Mouse (Mus musculus) heart, postnatal 14 days (tissue): ENCODE data around the gene Cul7. TPM values are rescaled to one million over a fixed set of nuclear protein-coding genes. Genes with fewer than 3 reads are reported as not detected.
A peak's percentile ranks its signal among the peaks of the same experiment; 100 is the strongest.

Experiments used
- DNase-seq, 2 experiments: peaks; one replicate each; pipeline ENCODE4 v3.0.0; 2021 to 2022
- intact Hi-C: fragments of 180-260 bp; cut with DNase I; formaldehyde crosslinking; loops from one replicate; pipeline ENCODE4 v1.15.1; 2025
- total RNA-seq, 2 experiments: library from RNA; stranded (reverse); gene quantifications; 2 replicates each; pipeline ENCODE4 v1.2.3; 2021

The Cul7 gene
- total RNA-seq, 2 experiments from 2014 or later: 30.3 to 37.6 TPM

DNA sequence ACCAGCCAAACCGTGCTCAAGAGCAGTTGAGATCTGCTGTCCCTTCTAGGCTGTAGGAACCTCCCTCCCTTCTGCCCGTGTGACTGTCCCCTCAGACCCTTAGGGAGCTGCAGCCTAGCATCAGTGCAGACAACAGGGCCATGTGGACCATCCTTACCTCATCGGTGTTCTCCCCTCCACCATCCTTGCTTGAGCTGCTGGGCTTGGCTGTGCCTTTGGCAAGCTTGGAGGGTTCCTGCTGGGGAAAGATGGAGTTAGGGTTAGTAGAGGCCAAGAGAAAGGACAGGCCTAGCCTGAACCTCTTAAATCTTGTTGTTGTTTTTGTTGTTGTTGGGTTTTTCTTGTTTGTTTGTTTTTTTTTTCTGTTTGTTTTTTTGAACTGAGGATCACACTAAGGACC, 49.8 kb downstream of the Cul7 start:
- DNase-seq: no peak
- intact Hi-C loops: no loop called here

DNA sequence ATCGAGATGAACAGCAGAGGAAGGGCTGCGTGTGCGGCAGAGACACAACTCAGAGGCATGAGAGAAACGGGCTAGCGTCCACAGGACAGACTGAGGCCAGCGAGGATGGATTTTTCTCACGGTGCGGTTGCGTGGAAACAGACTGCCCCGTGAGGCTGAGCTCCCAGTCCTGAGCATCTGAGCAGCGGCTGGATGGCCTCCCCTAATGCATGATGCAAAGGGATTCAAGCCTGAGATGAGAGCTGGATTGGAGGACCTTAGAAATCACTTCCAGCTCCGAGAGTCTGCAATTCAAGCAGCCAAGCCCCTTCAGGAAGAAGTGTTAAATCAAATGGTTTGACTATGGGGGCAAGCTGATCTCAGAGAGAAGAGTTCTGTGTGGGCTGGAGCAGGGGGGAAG, 51.4 kb downstream of the Cul7 start:
- intact Hi-C loops: no loop called here
- DNase-seq: no peak

DNA sequence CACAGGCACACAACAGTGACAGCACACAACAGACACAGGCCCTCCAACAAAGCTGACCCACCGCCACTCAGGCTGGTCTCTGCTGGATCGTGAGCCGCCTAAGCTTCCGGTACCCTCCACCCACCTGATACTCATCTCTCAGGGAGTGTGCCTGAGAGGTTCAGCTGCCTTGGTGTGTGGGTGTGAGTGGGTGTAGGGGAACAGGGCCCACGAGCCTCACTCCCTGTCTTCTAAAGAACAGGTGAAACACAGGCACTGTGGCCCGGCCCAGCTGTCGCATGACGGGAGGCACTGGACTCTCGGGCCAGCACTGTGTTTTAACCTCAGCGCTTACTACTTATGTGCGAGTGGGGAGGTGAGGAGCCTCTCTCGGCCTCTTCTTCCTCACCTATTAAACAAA, 52.0 kb downstream of the Cul7 start:
- intact Hi-C loops: loop anchor here (1.0 kb wide), 1 partner anchor 21 kb away; no protein-coding TSS in a partner anchor
- no peak for DNase-seq

DNA sequence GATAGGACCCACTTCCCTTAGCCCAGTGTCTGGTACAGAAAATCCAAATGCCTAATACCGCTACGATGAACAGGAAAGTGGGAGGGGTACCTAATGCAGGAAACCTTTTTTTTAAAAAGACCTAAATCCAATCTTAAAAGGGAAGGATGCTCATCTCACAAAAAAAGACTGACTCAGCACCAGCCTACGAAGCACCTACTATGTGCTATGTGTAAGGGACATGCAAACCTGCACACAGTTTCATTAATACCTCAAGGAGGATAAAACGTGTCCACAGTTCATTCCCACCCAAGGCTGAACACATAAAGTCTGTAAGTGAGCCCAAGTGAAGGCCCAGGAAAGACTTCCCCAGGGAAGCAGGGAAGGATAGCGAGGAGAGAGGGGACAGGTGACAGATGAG, 52.4 kb downstream of the Cul7 start:
- DNase-seq: no peak
- intact Hi-C loops: loop anchor here (1.0 kb wide), 1 partner anchor 21 kb away; no protein-coding TSS in a partner anchor

DNA sequence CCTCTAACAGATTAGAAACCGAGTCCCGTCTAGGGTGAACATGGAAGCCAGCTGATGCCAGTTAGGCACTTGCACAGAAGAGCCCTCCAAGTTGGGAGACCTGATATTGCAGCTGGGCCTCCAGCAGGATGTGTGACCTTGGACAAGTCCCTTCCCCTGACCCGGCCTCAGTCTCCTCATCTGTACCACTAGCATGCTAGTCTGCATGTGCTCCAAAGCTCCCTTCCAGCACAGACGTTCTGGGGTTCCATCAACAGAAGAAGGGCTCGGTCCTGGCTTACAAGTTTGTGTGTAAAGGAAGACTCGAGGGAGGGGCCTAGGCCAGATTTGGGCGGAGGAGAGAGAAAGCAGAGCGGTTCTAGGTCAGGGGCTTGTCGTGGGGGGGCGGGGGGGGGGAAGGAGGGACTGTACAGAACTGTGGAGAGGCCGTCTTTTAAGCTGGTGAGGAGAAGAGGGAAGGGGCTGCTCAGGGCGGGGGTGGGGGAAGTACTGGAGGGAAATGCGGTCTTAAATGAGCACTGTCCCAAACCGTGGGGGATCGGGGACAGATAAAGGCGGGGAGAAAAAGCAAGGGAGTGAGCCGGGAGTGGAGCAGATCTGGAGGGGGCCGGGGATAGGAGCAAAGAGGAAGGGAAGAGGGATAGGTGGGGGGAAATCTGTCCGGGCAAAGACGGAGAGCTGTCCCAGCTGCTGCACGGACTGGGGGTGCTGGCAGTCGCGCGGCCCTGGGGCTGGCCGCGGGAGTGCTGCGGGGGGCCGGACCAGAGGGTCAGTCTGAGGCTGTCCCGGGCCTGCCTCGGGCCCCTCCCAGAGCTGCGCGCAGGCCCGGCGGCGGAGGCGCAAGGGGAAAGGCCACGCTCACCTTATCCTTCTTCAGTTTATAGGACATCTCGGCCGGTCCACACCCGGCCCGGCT, 54.1 kb downstream of the Cul7 start:
- intact Hi-C loops: no loop called here
- DNase-seq: no peak

DNA sequence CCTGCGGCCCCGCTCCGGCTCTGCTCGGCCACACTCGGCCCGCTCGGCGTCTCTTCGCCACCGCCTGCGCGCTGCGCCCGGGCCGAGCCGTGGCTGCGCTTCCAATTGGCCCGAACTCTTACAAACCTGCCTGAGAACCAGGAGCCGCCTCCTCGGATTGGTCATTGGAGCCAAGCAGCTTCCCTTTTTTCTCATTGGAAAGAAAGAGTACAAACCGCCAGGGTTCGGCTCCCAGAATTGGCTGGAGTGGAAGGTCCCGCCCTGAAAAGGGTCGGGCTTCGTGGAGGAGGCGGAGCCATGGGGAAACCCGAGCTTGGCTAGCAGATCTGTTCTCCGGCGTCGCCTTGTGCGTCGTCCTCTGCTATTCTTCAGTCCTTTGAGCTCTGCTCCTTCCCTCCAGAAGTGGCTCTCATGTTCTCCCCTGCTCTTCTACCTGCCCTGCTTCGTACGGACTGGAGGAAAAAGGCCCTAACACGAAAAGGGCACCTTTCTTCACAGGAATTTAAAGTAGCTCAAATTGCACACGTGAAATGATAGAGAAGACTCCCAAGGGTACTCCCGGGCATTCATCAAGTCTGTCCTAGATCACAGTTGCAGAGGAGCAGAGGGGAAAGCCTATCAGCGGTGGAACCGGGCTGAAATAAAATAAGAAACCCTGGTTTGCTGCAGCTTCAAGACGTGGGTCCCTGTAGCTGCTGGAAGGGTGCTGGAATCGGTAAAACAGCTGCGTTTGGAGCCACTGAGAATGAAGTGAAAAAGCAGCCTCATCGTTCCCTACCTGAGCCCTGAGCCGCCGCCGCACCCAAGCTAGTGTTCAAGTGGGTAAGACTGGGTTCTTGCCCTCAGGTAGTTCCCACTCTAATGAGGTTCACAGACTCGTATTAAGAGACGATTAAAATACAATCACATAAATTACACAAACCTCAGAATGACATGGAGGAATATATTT, 55.0 kb downstream of the Cul7 start, which contains the start of gene Ppp2r5d:
Gene Ppp2r5d, minus strand, starts transcription at position 225 of the 949 bp plus-strand sequence.
- intact Hi-C loops: no loop called here
- DNase-seq: peak; percentile 94 to 97

DNA sequence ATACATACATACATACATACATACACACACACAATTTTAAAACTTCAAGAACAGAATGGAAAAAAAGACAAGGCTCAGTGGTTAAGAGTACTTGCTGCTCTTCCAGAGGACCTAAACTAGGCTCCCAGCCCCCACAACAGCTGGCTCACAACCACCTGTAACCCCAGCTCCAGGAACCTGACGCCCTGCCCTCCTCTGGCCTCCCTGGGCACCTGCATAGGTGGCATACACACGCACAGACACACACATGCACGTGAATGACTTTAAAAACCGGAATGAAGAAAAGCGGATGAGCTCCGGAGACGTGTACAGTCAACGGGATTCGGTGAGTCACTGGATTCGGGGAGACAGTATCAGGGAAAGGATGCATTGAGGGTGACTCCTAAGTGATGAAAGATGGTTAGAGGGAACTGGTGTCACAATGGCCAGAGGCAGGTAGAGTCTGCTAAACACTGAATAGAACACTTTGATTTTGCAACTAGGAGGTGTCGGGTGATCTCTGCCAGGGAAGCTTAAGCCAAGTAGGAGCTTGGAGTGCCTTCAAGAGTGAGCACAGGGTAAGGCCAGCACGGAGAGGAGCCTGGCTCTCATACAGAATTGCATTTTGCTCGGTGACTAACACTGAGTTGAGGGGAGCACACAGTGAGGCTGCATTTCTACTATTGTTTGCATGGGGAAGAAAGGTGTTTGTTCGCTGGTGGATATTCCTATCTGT, 56.4 kb downstream of the Cul7 start:
- intact Hi-C loops: no loop called here
- no peak for DNase-seq

DNA sequence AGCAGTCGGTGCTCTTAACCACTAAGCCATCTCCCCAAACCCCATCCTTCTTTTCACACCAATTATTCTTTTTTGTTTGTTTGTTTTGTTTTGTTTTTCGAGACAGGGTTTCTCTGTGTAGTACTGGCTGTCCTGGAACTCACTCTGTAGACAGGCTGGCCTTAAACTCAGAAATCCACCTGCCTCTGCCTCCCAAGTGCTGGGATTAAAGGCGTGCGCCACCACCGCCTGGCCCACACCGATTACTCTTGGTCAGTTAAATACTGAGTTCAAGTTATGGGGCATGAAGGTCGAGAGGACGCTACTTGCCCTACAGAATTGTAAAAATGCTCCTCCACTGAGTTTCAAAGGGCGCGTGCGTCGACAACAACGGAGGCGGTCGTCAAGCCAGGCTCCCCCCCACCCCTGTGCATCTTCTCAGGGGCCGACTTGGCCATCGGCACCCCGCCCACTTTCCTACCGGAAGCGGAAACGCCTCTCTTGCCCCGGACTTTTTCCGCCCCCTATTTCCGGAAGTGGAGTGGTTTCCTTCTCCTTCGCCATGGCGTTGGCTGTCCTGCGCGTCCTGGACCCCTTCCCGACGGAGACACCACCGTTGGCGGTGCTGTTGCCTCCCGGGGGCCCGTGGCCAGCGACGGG, 60.9 kb downstream of the Cul7 start, which contains the start of gene Pex6:
Gene Pex6, plus strand, starts transcription at position 505 of the 639 bp plus-strand sequence.
- DNase-seq: peak; percentile 92 to 96
- intact Hi-C loops: loop anchor here (5.0 kb wide), 1 partner anchor 59 kb away; the partner anchor contains the start of gene Cul7

DNA sequence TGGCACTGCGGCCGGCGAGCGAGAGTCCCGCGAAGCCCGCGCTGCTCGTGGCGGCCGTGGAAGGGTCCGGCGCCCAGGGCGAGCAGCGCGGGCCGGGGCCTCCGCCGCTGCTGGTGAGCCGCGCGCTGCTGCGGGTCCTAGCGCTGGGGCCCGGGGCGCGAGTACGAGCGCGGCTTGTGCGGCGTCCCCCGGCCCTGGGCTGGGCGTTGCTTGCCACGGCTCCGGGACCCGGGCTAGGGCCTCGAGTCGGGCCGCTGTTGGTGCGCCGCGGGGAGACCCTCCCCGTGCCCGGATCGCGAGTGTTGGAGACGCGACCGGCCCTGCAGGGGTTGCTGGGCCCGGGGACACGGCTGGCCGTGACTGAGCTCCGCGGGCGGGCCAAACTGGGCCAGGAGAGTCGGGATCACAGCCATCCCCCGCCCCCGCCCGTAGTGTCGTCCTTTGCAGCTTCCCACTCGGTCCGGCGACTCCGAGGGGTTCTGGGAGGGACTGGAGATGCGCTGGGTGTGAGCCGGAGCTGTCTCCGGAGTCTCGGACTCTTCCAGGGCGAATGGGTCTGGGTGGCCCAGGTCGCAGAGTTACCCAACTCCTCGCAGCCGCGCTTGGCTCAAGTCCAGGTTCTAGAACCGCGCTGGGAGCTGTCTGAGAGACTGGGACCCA, 61.6 kb downstream of the Cul7 start:
- intact Hi-C loops: loop anchor here (2.0 to 5.0 kb wide), 2 partner anchors 35 to 59 kb away; partner anchors contain the start of gene Cul7
- DNase-seq: peak; percentile 60 to 69

DNA sequence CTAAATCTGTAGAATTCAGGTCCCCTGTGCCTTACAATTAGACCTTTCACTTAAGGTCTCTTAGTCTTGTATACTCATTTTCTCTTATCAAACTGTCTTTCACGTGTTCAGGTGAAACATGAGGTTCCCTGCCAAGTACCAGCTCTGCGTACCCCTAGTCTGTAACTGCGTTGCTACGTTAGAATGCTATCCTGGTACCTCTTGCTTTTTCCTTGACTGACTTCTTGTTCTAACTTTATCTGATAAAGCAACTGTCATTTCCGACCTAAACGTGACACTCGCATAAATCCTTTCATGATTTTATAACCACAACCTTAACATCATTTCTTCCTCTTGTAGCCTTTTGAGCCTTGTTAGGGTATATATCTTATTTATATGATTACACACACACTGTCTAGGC, 62.3 kb downstream of the Cul7 start:
- DNase-seq: no peak
- intact Hi-C loops: loop anchor here (2.0 to 5.0 kb wide), 2 partner anchors 36 to 60 kb away; partner anchors contain the start of gene Cul7

DNA sequence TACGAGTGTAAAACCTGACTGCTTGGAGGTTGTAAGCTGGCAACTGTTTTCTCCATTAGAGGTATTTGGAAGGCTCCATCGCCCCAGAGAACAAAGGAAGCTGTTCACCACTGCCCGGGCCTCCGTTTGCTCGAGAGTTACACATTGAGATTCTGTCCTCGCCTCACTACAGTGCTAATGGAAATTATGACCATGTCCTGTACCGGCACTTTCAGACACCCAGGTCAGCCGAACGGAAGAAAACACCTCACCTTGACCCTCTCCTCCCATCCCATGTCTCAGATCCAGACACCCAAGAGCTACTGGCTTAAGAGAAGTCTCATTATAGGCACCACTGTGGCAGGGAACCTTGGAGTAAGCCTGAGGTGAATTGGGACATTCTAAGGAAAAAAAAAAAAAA, 63.7 kb downstream of the Cul7 start:
- DNase-seq: no peak
- intact Hi-C loops: loop anchor here (2.0 to 5.0 kb wide), 3 partner anchors 37 to 189 kb away; partner anchors contain the start of gene Cul7

Other genes starting within 250 kb of the Cul7 start
- gene Crip3, start 221.4 kb upstream of the Cul7 start, total RNA-seq: 1 to 10 TPM in 1 of 2 experiments, under 1 TPM in 1; 0.79 to 2.3 TPM
- not detected for gene Slc22a7, start 211.9 kb upstream of the Cul7 start, total RNA-seq
- gene Ttbk1, start 162.7 kb upstream of the Cul7 start, total RNA-seq: under 1 TPM; 0.29 to 0.48 TPM
- 1 to 10 TPM; 2.1 to 2.4 TPM for gene Dnph1, start 153.6 kb upstream of the Cul7 start, total RNA-seq
- gene Cul9, start 103.9 kb upstream of the Cul7 start, total RNA-seq: 10 to 100 TPM; 17.0 to 18.2 TPM
- gene Srf, start 94.2 kb upstream of the Cul7 start, total RNA-seq: 100 to 1,000 TPM in 1 of 2 experiments, 10 to 100 TPM in 1; 93.0 to 109 TPM
- 1 to 10 TPM; 9.1 to 9.2 TPM for gene Ptk7, start 20.8 kb upstream of the Cul7 start, total RNA-seq
- gene Klc4, start 4.3 kb upstream of the Cul7 start, total RNA-seq: 10 to 100 TPM; 24.5 to 25.3 TPM
- gene Mrpl2, start 4.1 kb upstream of the Cul7 start, total RNA-seq: 100 to 1,000 TPM; 106 to 121 TPM
- gene Rrp36, start 24.0 kb downstream of the Cul7 start, total RNA-seq: 10 to 100 TPM in 1 of 2 experiments, 1 to 10 TPM in 1; 9.8 to 14.2 TPM
- 10 to 100 TPM; 44.2 to 47.1 TPM for gene Mea1, start 28.5 kb downstream of the Cul7 start, total RNA-seq
- gene Klhdc3, start 30.6 kb downstream of the Cul7 start, total RNA-seq: 100 to 1,000 TPM; 127 TPM
- gene Ppp2r5d, start 54.8 kb downstream of the Cul7 start, total RNA-seq: 10 to 100 TPM; 35.0 to 35.3 TPM
- 10 to 100 TPM; 24.3 to 25.1 TPM for gene Pex6, start 61.1 kb downstream of the Cul7 start, total RNA-seq
- under 1 TPM; 0.26 to 0.41 TPM for gene Gnmt, start 78.8 kb downstream of the Cul7 start, total RNA-seq
- gene Cnpy3, start 101.9 kb downstream of the Cul7 start, total RNA-seq: 10 to 100 TPM; 18.7 to 19.4 TPM
- under 1 TPM in 1 of 2 experiments, not detected in 1; 0.78 TPM for gene Ptcra, start 113.4 kb downstream of the Cul7 start, total RNA-seq
- gene 2310039H08Rik, start 122.3 kb downstream of the Cul7 start, total RNA-seq: 10 to 100 TPM; 21.0 to 23.3 TPM
- gene Rpl7l1, start 132.3 kb downstream of the Cul7 start, total RNA-seq: 10 to 100 TPM; 51.2 to 59.5 TPM
- 10 to 100 TPM; 13.1 to 15.4 TPM for gene Bicral, start 208.1 kb downstream of the Cul7 start, total RNA-seq
- 10 to 100 TPM; 17.6 to 20.0 TPM for gene Tbcc, start 240.3 kb downstream of the Cul7 start, total RNA-seq